Mouse (Mus musculus) c-Kit-positive CD71-positive TER-119-positive erythroid progenitor cells, embryonic 14.5 days (primary cell): ENCODE data around the gene Nrbp1.
A peak's percentile ranks its signal among the peaks of the same experiment; 100 is the strongest.

Source experiments
- DNase-seq: peaks from one replicate; pipeline ENCODE4 v3.0.0-alpha.2; 2013; ENCODE audit warnings: low spot score

The Nrbp1 gene

DNA sequence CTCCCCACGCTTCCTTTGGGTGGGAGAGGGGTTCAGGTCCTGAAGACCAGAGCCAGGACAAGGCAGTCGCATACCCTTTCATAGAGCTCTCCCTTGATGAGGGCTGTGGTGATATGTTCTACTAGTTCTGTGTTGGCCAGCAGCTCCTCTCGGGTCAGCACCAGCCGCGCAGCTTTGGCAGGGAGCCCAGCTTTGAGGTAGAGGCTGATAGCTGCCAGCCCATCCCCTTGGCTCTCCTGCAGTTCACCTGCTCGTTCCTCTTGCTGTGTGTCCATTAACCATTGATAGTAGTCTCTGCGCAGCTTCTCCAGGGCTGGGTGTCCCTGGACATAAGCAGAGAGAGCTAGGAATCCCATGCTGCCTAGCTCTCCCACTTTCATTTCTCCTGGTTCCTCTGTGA is 25.4 kb downstream of the Nrbp1 start:
- no peak for DNase-seq

DNA sequence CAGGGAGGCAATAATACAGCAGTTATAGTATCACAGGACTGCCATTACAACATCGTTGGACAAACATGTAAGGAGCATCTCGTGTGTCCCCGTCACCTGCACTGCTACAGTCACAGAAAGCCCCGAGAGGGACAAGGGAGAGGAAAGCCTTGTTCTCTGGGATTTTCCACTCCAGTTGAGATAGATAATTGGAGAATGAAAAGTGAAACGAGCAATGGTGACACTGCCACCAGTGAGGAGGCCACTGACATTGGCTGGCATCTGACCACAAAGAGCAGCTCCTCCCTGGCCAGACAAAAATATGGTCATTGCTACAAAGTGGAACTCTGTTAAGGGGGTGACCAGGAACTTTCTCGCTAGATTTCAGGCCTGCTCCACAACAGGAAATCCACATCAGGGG is 27.0 kb downstream of the Nrbp1 start:
- DNase-seq, result no peak

DNA sequence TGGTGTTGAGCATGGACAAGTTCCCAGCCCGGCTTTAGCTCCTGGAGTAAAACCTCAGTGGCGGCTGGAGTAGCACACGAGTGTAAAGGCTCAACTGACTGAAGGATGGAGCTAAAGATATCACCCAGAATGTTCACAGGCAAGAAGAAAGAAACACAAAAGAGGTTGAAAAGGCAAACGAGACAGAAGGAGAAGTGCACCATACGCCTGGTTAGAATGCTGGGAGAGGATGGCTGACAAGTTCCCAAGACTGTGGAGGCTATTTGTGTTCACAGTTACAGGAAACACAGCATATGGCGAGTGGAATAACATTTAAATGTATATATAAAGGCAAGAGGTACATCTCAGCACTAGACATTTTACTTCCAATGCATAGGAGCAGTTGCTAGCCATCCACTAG is 32.4 kb downstream of the Nrbp1 start:
- no peak for DNase-seq

DNA sequence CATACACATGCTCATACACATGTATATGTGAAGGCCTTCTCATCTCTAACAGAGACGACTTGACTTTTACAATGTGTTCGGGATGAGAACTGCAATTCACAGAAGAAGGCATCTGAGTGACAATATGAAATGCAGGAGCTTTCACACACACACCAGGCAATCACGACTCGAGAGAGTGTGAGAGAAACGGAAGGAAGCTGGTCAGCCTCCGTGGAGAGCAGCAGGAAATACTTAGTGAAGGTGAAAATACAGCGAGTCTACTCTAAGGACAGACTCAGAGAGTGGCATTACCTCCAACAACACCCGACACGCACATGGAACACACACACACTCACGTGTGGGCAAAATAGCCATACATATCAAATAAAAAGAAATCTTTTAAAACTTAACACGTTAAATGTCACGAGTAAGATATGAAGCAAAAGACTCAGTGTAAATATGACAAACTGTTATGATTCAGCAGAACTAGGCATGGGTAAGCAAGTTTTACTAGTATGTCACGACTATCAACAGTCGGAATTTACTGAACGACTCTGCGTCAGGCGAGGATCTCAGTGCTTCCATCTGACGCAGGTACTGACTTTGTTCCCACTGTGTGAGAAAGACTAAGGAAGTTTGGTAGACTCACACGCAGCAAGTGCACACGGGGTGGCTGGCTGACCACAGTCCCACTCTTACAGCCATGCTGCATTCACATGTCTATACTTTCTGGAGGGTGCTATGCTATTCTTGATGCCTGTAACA is 38.8 kb downstream of the Nrbp1 start:
- no peak for DNase-seq

DNA sequence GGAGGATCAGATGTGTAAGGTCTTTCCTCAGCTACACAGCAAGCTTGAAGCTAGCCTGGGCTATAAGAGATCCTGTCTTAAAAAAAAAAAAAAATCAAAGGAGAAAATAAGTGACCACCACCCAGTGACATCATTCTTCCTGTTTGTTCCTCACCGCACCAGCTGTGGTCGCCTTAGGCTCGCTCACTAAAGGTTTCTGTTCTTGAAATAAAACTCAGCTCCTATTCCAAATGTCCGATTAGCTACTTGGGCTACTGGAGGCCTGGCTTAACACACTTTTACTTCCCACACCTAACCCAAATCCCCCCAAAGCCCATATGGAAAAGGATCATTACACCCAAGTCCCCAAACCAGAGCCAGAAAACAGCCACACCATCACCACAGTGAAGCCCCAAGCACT is 47.6 kb downstream of the Nrbp1 start:
- DNase-seq, result no peak

DNA sequence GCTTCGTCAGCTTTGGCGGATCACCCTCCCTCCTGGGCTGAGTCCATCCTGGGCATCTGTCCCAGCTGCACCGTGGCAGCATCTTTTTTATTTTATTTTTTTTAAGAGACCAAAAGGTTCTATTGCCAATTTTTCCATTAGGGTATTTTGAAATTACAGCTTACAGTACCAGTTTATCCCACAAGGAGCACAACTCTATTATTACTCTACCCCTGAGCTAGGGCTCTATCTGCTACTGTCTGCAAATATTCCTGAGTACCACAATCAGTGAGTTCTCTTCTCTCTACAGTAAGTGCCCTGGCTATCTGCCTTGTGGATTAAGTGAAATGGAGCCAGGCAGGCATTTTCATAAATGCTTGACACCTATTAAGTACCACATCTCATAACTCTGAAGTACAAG is 48.0 kb downstream of the Nrbp1 start:
- no peak for DNase-seq

DNA sequence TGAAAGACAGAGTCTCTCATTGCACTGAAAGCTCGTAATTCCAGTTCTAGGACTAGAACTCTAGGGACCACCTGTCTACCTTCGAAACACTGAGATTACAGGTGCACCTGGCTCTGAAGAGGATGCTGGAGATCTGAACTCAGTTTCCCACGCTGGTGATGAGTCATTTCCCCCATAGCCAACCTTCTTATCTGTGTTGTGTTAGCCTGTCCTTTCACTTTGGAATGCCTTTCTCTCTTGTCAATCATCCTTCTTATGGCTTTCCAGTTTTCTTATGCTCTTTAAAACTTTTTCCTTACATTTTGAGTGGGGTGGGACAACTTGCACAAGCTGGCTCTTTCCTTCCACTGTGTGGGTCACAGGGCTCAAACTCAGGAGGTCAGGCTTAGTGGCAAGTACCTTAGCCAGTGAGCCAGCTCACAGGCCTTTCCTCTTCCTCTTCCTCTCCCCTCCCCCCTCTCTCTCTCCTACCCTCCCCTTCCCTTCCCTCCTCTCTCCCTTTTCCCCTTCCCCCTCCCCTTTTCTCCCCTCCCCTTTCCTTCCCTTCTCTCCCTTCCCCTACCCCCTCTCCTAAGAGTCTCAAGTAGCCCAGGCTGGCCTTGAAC is 49.1 kb downstream of the Nrbp1 start:
- DNase-seq, result peak; percentile 14

DNA sequence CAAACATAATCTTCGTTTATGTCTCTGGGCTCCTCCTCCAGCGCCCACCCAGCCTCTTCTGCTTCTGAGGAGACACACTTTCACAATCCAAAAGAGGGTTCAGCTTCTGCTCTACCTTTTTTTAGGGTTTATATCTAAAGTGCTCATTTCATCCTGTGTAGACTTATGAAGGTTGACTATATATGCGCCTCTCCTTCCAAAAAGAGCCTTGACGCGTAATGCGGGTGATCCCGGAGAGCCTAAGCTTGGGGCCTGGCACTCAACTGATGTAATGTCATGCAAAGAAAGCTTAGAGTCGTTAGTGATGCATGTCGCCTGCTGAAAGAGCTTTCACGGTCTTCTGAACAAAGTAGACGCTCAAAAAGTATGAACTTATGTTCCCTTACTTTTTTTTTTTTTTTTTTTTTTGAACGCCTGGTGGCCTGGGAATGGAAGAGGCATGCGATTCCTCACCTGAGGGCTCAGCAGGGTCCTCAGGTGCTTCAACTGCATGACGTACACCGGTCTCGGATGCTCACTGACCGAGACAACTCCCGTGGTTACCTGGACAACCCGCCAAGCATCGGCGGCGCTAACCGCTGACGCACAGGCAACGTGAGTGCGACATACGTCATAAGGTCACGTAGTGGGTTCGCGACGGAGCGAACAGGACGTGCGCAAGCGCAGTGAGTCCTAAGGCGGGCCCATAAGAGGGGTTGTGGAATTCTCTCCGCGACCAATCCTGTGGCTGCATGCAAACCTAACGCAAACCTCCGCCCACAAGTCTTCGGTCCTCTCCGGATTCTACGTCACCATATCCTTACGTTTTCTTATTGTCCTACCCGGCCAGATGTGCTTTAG is 50.1 kb downstream of the Nrbp1 start, which contains the start of gene Ift172:
Ift172 (minus strand) TSS at position 596 of the 840 bp plus-strand sequence.
- peak; percentile 98 for DNase-seq

DNA sequence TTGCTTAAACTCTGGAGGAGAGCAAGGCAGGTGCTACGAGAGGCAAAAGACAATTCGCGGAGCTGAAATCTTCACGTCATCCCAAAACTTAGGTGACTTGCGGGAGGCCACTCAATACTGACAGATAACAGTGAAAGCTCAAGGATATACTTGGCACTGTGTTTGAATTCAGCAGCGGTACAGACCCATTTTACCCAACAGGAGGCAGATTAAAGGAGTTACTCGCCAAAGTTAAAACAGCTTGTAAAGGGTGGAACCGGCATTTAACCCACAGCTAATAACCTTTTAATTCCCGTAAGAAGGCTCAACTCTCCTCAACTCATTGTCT is 50.7 kb downstream of the Nrbp1 start:
- no peak for DNase-seq

DNA sequence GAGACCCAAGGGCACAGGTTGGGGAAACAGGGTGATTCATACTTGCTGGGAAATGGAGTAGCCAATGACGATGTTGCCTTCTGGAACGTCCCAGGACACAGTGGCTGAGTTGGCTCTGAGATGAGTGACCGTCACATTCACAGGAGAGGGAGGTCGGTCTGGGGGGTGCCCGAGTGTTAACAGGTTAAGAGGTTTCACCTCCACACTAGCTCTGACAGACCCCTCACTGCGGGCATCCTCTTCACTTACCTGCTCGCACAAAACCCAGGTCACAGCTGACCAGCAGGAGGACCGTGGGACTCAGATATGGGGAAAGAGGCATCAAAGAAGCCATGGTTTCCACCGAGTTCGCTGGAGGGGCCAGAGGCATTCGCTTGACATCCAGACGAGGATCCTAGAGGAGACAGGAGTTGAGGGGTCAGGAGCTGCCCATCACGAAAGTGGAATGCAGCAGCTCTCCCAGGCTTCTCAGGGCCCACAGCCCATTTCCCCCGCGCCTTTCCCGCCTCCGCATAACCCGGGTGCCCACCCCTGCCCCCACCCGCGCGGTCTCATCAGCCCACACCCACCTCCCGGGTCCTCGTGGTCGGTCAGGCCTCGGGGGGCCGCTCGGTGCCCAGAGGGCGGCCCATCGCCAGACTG is 54.4 kb downstream of the Nrbp1 start:
- DNase-seq, result no peak

DNA sequence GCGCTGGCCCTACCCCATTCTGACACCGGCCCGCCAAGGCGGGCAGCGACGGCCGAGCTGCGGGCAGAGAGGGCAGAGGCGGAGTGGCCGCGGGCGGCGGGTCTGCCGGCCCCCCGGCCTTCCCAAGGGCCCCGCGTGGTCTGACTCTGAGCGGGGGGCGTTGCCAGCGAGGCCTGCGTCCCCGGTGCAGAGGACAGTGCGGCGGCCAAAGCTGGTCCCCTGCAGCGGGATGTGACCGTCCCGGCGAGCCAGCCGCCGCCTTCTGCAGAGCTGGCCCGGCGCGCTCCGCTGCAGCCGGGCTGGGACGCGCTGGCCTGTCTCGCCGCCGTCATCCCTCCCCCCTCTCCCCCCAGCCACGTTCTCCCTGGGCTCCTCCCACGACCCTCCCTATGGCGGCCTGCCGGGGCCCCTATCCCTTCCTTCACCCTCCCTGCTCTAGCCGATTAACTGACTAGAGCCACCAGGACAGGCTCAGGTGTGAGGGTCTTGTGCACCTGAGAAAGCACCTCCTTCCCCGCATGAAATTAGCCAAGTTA is 55.0 kb downstream of the Nrbp1 start, which contains the start of gene Fndc4:
Fndc4 (minus strand) TSS at position 475 of the 536 bp plus-strand sequence.
- DNase-seq, result no peak

DNA sequence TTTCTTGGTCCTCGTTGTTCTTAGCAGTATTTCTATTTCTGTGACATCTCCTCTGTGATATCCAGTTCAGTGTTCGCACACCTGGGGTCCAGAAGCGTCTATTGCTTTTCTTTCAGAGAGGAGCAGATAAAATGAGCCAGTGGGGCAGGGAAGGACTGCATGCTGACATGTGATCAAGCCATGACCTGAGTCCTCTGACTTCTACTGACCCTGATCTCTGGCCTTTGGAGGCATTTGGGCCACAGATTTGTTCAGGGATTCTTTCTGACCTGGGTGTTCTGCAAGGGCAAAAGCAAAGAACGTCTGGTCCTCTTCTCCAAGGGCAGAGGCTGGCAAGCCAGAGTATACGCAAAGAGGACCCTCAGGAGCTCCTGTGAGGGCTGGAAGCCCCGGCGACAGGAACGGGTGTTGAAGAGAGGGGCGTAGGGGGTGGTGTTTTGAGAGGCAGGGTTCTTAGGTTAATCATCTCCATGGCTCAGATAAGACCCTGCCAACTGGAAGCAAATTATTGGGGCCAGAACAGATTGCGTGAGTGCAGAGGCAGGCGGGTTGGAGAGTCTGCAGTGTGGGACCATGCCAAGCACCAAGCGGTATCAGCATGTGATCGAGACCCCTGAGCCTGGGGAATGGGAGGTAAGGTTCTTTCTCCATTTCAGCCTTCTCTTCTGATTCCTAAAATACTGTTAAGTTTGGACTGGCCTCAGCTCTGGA is 56.5 kb downstream of the Nrbp1 start, which contains the start of gene Gckr:
Gckr (plus strand) TSS at position 397 of the 711 bp plus-strand sequence.
- DNase-seq, result no peak

DNA sequence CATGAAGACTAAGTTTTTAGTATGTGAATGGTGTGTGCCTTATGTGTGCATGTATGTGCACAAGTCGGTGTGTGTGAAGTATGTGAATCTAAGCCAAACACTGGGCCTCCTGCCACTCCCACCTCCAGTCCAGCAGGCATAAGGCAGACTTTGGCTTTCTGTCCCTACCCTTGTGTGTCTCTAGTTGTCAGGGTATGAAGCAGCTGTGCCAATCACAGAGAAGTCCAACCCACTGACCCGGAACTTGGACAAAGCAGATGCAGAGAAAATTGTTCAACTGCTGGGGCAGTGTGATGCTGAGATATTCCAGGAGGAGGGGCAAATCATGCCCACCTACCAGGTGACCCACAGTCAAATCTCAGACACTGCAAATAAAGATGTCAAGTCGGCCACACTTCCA is 57.3 kb downstream of the Nrbp1 start:
- no peak for DNase-seq

DNA sequence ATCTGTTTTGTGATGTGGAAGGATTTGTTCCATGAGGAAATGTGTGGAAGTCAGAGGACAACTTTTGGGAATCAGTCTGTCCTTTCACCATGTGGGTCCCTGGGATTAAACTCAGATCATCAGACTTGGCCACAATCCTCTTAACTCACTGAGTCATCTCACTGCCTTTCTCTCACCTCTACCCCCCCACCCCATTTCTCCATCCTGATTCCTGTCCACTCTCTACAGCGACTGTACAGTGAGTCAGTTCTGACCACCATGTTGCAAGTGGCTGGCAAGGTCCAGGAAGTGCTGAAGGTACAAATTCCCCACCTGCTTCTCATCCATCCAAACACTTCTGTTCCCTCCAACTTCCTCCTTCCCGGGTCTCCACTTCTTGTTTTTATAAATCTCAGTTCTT is 57.8 kb downstream of the Nrbp1 start:
- no peak for DNase-seq
